Mouse (Mus musculus): ENCODE results near the gene Bcl2l15.
"Not testable (repeated sequence)": the region's sequence is repeated elsewhere in the genome, so short reads cannot be mapped to it uniquely, and the experiment has no call there.

Gene Bcl2l15

DNA sequence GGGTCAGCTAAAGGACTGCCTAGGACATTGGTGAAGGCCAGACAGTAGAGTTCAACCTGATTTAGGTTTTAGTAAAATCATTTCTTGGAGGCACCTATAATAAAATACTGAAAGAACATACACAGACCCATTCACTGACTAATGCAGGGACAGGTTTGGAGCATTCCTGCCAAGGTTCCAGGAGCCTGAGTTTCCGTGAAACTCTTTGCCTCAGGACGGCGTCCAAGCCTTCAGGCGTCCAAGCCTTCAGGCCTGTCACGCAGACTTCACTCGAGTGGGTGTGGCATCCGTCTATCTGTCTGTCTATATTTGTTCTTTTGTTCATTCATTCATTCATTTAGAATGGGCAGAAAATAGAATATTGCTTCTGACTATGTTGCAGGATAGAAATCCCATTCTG lies 1.3 kb upstream of the Bcl2l15 start:
- DNase-seq (ENCODE audit: low spot score in 2 of 2), result no peak

DNA sequence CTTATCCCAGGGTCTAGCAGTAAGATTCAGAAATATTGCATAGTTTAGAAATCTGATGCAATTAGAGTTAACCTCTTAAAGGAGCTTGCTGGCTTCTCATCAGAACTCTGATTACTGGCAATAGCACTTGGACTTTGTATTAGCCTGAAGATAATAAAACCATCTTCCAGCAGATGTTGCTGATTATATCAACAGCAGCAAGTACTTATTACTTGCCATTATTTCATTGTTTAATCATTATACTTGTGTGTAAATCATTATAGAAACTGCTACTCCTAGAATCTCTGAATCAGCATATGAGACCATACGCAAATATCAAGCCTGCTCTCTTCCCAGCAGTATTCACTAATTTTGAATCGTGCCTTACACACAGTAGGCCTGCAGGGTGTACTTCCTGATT lies 1.6 kb downstream of the Bcl2l15 start:
- DNase-seq (ENCODE audit: low spot score in 2 of 2), result no peak

DNA sequence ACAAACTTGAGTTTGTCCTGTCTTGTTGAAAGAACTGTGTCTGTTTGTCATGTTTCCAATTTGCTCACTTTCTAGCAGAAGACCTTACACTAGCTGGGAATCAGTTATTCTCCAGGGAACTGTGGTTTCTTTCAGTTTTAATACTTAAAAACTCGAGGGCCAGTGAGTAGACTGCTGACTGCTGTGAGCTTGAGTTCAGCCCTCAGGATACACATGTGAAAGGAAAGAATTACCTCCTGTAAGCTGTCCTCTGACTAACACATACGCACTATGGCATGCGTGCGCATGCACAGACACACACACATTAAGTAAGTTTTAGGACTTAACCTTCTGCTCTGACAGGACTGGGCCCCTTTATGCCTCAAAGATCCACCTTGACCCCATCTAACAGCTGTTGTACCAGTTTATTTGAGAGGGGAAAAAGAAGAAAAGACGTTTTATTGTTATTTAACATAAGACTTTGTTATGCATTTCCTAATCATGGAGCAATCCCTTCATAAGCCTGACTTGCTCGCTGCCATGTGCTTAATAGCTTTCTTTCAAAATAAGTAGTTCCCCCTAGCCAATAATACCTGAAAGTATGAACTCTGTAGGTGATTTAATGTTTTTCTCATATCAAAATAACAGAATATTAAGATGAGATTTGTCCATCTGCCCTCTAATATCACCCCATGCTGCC lies 3.0 kb downstream of the Bcl2l15 start:
- no peak for DNase-seq (ENCODE audit: low spot score in 2 of 2)

DNA sequence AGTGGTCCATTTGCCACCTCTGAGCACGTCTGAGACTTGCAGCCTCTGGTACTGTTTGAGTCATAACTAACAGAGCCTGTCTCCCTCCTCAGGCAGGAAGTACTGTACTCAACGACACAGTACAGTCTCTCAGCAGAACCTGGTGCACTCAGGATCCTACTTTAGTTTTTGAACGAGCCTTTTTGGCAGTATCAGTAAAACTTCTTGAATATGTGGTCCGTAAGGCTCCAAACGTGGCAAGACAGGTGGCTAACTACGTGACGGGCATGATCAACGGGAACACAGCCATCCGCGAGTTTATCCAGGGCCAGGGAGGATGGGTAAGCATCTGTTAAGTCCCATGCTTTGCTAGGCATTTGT lies 3.5 kb downstream of the Bcl2l15 start:
- DNase-seq (ENCODE audit: low spot score in 2 of 2), result no peak

DNA sequence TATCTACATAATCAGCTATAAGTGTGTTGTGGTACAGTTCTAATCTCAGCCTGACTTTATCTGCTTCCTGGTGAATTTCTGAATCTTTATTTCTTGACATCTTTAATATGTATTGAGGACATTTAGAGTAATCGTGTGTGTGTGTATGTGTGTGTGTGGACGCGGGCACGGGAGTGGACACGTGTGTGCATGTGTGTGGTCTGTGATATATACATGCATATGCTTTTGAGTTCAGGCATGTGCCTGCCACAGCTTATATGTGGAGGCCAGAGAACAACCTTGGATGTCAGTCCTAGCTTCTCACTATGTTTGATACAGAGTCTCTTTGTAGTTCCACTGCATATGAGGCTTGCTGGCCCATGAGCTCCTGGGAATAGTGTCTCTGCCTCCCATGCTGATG lies 4.1 kb downstream of the Bcl2l15 start:
- DNase-seq (ENCODE audit: low spot score in 2 of 2), result no peak

DNA sequence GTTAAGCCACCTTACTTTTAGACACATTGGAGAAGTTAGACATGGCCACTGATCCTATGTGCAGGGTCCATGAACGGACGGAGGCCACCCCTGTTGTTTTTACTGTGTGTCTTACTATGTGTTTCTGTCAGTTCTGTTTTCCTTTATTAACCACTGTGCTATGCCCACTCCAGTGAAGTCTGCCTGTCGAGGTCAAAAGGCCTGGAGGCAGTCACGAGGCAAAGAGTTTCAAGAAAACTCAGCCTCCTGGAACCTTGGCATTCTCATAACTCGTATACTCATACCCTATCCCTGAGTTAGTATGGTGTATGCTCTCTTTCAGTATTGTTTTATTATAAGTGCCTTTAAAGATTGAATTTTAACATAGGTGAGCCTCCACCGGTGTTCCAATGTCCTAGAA lies 7.3 kb downstream of the Bcl2l15 start:
- no peak for DNase-seq (ENCODE audit: low spot score in 2 of 2)

DNA sequence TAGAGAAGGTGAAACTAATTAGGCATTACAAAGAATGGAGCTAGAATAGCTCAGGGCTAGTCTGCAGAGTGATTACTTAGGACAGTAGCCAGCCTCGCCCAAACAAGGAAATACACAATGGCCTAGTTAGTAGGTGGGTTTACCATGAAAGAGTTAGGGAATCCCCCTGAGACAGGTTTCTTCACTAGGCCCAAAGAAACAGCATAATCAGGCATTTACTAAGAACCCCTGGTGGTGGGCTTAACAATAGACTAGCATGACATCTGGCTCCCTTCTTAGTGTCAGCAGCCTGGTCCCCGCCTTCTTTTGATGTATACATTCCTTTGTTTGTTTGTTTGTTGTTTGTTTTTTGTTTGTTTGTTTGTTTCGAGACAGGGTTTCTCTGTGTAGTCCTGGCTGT lies 7.8 kb downstream of the Bcl2l15 start:
- not testable (repeated sequence) for DNase-seq (ENCODE audit: low spot score in 2 of 2)

DNA sequence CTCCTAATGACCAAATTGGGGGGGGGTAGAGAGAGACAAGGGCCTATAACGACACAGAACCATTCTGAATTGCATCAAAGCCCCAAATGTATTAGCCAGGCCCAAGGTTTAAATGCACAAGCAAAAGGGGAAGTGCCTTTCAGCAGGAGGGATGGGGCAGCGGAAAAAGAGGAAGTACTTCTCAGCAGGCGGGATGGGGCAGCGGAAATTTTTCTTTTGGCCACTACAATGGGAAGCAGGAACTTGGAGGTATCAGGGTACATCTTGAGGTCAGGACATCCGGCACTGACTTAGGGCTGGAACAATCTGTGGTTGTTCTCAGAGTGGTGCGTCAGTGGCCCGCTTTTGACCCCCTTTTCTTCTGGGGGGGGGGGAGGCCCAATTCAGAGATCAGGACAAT lies 8.5 kb downstream of the Bcl2l15 start:
- not testable (repeated sequence) for DNase-seq (ENCODE audit: low spot score in 2 of 2)

DNA sequence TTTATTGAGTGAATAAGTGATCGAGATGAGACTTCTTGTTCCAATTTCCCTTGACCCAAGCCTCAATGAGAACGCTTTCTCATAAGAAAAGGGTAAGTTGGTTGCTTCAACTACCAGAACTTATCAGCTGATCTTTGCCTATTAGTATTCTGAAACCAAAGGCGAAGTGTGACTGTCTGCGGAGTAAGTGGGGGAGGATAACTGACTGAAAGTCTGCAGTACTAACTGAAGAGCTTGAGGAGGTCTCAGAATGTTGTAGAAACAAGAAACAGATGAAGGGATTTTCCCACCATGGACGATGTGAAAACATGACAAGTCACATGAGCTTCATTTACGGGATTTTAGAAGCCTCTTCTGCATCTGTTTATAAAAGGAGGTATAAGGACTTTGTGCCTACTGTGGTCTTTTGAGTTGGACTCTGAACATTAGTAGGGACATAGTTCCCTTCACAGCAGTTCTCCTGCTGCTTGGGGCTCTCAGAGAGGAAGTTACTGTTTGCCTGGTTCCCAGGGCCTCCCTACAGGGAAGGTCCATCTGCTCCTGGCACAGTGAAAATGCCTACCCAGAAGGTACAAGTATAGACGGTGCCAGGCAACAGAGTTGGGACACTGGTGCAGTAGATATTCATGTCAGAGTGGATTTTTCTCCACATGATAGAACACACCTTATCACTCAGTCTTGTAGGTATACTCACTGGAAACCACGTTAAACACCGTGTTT lies 18.4 kb downstream of the Bcl2l15 start:
- DNase-seq (ENCODE audit: low spot score in 2 of 2), result no peak

DNA sequence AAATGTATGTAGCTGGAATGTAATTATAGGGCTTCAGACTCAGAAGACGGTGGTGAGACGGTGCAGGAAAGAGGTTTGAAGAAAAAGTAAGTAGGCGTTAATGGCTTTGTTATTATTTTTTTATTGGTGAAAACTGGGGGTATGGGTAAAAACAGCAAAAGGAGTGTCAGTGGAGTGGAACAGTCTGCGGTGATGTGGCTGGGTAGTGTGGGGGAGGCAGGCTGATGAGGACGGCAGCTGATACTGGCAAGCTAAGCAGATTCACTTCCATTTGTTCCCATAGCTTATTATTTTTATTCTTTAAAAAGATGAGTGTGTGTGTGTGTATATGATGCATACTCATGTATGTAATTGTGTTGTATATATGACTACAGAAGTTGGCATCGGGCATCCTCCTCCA lies 19.1 kb downstream of the Bcl2l15 start:
- no peak for DNase-seq (ENCODE audit: low spot score in 2 of 2)

DNA sequence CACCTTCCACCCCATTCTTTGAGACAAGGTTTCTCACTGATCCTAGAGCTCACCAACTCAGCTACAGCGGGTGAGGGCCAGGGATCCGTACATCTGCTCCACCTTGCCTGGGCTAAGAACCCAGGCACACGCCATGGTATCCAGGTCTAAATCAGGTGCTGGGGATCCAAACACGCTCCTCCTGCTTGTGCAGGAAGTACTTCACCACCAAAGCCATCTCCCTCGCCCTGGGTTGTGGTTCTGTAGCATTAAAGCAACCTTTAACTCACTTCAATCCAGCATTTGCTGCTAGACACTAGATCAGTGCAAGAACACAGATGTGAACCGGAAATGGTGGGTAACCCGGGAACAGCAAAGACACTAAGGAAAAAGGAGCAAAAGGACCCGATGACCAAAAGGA lies 19.5 kb downstream of the Bcl2l15 start:
- no peak for DNase-seq (ENCODE audit: low spot score in 2 of 2)

DNA sequence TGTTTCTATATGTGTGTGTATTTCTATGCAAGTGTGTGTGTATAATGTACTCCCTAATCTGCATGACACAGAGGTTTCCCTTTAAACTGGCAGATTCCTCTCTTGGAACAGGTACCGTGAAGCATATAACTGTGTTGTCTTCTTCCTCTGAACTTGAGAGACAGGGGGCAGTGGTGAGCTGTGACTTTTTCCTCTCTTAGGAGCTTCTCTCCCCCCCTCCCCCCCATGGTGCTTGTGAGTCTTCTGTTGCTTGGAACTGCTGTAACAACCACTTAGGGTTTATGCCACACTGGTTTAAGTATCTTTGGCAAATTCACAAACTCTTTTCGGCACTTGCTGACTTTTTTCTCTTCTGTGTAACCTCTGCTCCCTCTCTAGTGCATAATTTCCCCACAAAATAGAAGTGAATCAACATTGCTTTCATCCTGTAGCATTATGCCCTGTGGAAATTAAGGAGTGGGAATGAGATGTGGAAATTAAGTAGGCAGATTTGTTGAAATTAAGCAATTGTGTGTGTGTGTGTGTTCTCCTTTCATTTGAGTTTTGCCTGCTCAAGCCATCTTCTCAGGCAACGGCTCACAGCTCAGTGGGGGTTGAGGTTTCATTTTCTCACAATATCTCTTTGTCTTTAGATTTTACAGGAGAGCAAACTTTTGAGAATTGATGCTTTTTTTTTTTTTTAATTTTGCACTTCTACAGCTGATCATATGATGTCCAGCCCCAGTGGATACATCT lies 20.3 kb downstream of the Bcl2l15 start:
- DNase-seq (ENCODE audit: low spot score in 2 of 2), result peak in 1 of 2 experiments; percentile 16

DNA sequence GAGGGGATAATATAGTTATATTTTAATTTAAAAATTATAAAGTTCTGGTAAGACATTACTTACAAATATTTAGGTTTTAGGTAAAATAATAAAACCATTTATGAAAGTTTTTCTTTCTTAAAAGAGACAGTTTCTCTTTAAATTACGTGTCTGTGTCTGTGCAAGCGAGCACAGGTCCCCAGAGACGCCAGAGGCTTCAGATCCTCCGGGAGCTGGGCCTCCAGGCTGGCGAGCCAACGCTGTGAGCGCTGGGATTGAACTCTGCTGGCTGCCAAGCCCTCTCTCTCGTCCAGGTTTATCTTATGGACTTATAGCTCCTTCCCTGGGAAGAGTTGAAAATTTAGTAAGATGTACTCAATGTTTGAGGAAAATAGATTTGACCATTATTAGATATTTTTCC lies 21.4 kb downstream of the Bcl2l15 start:
- no peak for DNase-seq (ENCODE audit: low spot score in 2 of 2)

DNA sequence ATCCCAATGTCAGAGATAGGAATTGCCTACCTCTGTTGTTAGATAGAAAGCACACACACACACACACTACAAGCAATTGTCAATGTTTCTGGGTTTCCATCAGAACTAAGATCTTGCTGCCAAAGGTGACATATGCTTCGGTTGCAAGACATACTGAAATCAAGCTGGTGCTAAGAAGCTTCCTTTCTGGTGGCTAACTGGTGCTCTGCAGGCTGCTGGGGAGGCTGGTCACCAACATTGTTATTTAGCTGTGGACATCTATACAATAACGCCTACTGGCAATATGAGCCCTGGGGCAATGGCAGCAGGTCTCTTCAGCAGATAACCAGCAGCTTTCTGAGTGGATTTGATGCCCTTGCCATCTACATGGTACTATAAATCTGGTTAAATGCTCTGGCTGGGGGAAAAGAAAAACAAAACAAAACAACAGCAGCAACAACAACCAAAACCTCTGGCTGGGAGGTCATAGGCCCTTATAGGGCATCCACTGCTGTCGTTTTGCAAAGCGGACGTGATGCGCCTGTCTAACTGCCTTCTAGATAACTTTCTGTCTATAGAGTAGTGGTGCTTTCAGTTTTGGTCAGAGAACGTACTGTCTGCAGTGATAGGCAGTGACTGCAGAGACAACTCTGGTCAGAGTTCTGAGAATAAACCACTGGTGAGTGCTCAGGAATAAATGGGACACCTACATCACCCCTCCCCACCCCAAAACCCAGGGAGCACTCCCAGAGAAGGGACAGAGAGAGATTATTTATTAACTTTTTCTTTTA lies 24.8 kb downstream of the Bcl2l15 start:
- no peak for DNase-seq (ENCODE audit: low spot score in 2 of 2)

DNA sequence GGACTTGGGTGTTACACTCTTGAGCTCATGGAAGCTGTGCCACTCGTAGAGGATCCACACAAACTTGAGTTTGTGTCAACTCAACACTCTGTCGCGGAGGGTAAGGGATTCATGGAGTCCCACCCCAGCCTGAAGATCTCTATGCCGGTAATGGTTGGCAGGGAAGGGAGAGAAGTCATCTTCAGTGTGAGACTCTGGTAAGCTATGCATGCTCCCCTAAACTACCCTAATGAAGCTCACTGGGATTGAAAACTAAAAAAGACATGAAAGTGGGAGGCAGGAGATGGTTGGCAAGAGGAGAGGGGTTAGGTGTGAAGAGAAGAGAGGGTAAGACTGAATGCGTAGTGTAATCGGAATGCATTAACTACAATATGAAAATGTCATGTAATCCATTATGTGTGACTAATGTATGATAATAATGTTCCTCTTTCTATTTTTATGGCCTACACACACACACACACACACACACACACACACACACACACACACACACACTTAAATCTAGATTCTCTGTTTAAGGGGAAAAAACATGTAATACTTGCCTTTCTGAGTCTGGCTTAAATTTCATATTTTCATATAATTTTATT lies 25.7 kb downstream of the Bcl2l15 start:
- no peak for DNase-seq (ENCODE audit: low spot score in 2 of 2)

DNA sequence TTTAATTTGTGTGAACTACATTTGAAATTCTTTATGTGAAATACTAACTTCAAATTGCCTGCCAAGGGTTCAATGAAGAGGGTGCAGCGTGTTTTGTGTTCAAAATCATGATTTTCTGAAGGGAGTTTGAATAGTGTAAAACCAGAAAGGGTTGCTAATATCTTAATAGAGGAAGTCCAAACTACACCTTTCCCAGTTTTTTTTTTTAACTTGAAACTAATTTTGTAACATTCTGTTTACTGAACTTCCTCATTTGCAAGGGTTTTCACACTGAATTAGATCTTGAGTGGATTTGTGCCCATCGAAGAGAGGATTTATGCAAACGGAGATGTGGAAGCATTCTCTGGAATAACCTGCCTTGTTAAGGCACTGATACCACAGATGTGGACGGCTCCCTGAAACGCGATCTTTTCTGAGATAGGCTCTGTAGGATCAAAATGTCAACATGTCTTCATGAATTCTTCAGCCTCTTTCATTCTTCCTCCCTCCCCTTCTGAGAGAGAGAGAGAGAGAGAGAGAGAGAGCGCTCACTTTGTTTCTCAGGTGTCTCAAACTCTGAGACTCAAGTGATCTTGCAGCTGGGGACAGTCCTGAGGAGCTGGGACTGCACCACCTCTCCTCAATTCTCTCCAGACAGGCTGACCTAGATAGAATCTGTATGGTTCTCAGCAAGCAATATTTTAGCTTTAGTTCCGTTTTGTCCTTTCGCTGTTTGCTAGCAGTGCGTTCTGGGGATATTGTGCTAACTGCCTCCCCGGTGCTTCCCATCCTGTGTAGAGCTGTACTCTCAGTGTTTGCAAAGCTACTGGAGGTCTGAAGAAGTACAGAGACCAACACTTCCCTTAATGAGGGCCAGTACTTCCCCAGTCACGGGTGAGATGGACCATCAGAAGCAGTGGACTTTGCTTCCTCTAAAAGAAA lies 26.7 kb downstream of the Bcl2l15 start, which contains the start of gene Ptpn22:
TSS of gene Ptpn22 (plus strand) at position 915 of the 921 bp plus-strand sequence.
- no peak for DNase-seq (ENCODE audit: low spot score in 2 of 2)

DNA sequence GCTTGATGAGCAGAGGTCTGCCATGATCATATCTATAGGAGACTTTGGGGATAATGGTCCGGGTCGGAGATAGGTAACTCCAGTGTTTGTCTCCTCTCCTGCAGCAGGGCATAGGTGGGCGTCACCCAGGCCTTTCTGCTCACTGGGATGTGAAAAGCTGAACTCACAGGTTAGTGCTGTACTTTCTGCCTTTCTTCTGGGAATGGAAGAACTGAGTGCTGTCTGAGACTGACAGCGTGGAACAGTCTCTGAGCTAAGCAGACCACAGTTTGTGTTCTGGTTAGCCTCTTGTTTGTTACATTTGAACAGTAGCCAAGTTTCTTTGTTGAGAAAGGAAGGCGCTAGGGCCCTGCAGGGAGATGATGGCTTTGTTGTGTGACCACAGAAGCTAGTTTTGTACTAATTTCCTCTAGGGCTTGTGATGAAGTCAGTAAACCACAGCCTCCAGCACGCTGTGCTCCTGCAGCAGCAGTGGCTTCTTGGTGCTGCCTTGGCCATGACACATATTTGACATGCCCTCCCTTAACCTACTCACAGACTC lies 27.5 kb downstream of the Bcl2l15 start:
- DNase-seq (ENCODE audit: low spot score in 2 of 2), result no peak

DNA sequence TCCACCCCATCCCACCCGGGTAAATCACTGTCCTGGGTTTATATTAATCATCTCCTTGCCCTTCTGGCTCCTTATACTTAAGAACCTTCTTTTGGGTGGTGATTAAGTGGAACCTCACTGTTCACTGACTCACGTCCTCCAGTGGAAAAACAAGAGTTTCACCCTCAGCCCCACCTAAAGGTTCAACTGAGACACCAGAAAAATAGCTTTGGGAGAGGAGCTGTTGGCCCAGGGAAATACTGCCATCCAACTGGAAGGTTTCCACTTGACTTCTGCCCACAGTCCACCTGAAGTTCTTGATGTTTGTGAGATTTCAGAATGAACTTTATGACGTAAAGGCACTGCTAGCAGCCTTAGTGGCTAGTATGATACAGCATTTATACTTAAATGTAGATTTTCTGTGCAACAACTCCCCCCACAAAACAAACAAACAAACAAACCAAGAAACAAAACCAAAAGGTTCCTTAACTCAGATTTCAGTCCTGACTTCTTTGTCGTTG lies 30.4 kb downstream of the Bcl2l15 start:
- DNase-seq (ENCODE audit: low spot score in 2 of 2), result no peak

DNA sequence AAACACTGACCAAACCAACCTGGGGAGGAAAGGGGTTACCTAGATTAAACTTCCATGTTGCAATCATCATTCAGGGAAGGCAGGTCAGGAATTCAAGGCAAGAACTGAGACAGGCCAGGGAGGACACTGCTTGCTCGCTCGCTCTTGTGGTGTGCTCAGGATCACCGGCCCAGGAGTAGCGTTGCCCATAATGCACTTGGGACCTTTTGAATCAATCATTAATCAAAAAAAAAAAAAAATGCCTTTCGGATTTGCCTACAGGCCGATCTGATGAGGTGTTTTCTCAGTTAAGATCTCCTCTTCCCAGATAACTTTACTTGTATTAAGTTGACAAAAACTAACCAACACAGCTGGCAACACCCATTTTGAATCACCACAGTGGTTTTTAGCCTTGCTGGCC lies 31.8 kb downstream of the Bcl2l15 start:
- DNase-seq (ENCODE audit: low spot score in 2 of 2), result no peak

DNA sequence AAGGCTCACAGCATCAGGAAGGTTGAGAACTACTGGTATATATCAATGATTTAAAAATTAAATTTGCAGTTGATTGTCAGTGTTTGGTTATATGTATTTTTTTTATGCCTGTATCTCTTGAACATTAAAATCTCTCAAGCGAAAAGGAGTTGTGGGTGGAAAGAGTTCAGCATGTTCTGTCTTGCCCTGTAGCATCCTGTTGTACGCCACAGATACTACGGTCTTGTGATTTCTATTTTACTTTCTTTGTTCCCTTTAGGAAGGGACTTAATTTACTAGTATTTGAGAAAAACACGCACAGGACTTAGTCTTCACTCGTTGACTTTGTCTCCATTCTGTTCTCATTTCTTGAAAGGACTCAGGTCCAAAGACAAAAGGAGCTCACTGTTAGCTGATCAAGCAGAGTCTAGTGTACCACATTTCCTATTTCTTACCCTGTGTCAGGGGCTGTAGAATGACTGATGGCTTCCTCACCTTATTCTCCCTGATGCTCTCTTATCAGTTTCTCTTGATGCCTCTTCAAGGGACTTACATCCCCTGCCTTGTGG lies 35.1 kb downstream of the Bcl2l15 start:
- no peak for DNase-seq (ENCODE audit: low spot score in 2 of 2)
